Mouse (Mus musculus) small intestine, adult 2 months (tissue): ENCODE measurements around the gene Cdh13.

Experiments used
- CTCF ChIP-seq: fragments of 200-500 bp; IDR thresholded peaks from 2 replicates; pipeline ENCODE4 v1.5.1; 2012; ENCODE audit warnings: low read depth, mild to moderate bottlenecking, control low read depth, inconsistent platforms, low read length, moderate library complexity, mixed read lengths; ENCODE audit not compliant: insufficient replicate concordance, insufficient read length; ENCODE audit errors: extremely low read depth
- POLR2A ChIP-seq: fragments of 200-500 bp; IDR thresholded peaks from 2 replicates; pipeline ENCODE4 v1.6.1; 2012; ENCODE audit warnings: low read depth, mild to moderate bottlenecking, control low read depth, inconsistent platforms, low read length, moderate library complexity

- no peak for TF ChIP-seq CTCF
- no peak for TF ChIP-seq POLR2A
These were observed 546.8 kb downstream of the Cdh13 start for GRCm38 (mm10) chr8:118830291-118830690.
